Comparison of ENCODE assay signal across 22 mouse cellular contexts in the genomic region with DNA sequence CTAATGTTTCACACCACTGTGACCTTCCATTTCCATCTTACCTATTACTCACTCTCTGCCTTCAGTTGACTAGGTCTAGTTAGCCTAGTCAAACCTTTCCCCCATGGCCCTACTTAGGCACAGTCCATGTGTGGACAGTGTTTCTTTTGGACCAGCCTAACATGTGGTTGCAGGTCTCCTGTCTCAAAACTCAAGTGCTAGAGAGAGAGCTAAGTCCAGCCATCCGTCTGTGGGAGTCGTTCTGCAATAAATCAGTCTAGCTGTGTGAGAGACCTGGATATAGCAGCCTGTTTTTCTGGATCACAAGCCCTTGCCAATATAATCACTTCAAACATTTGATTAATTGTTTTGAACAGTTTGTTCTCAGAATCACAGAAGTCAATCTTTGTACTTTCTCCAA.
"Had no signal": no experiment of that assay in that cellular context is flagged by ENCODE, and none has a peak within 500 bp of the region (broad histone marks: within the 10 kb centered on the region; RNA-seq: fewer than 3 reads in every experiment).

No protein-coding gene starts in this region.

- H3K9me3 ChIP-seq: heart, embryonic 10.5 days; heart, embryonic 12.5 days; hindbrain, embryonic 10.5 days; hindbrain, embryonic 12.5 days; limb, embryonic 13.5 days; limb, embryonic 15.5 days; liver, embryonic 12.5 days had no signal

- DNase-seq: forebrain, postnatal 0 days; gastrocnemius, postnatal 14 days; gastrocnemius, postnatal 36 days; heart, adult 18-20 months; heart, postnatal 10 days; heart, postnatal 4 days; kidney, adult 11 months; kidney, adult 8-10 months; layer of hippocampus, adult 9-11 months; layer of hippocampus, postnatal 36 days; left cerebral cortex, postnatal 4 days had no signal

- H3K4me2 ChIP-seq: heart, embryonic 12.5 days; hindbrain, embryonic 12.5 days; hindbrain, embryonic 14.5 days; limb, embryonic 13.5 days; limb, embryonic 15.5 days; liver, embryonic 12.5 days had no signal

- H3K9ac ChIP-seq: forebrain, postnatal 0 days; heart, embryonic 12.5 days; hindbrain, embryonic 12.5 days; hindbrain, embryonic 14.5 days; limb, embryonic 13.5 days; limb, embryonic 15.5 days; liver, embryonic 12.5 days; liver, embryonic 14.5 days had no signal

- H3K4me3 ChIP-seq: heart, embryonic 10.5 days; heart, embryonic 12.5 days; hindbrain, embryonic 10.5 days; hindbrain, embryonic 12.5 days; limb, embryonic 13.5 days; limb, embryonic 15.5 days; liver, embryonic 12.5 days had no signal

- ATAC-seq: forebrain, postnatal 0 days; hindbrain, embryonic 16.5 days; intestine, embryonic 16.5 days; liver, embryonic 12.5 days had no signal

- H3K4me1 ChIP-seq: heart, embryonic 10.5 days; heart, embryonic 12.5 days; hindbrain, embryonic 10.5 days; hindbrain, embryonic 12.5 days; limb, embryonic 13.5 days; limb, embryonic 15.5 days; liver, embryonic 12.5 days had no signal

- H3K27ac ChIP-seq: heart, embryonic 10.5 days; hindbrain, embryonic 10.5 days; hindbrain, embryonic 12.5 days; hindbrain, embryonic 14.5 days; limb, embryonic 13.5 days; limb, embryonic 15.5 days; liver, embryonic 12.5 days; liver, embryonic 14.5 days had no signal

- H3K27me3 ChIP-seq: heart, embryonic 12.5 days; hindbrain, embryonic 12.5 days; limb, embryonic 13.5 days; limb, embryonic 15.5 days; liver, embryonic 12.5 days had no signal

- H3K36me3 ChIP-seq: heart, embryonic 10.5 days; heart, embryonic 12.5 days; hindbrain, embryonic 10.5 days; hindbrain, embryonic 12.5 days; limb, embryonic 13.5 days; limb, embryonic 15.5 days; liver, embryonic 12.5 days had no signal
